Mouse (Mus musculus): ENCODE data around the gene Lrrc29.

DNA sequence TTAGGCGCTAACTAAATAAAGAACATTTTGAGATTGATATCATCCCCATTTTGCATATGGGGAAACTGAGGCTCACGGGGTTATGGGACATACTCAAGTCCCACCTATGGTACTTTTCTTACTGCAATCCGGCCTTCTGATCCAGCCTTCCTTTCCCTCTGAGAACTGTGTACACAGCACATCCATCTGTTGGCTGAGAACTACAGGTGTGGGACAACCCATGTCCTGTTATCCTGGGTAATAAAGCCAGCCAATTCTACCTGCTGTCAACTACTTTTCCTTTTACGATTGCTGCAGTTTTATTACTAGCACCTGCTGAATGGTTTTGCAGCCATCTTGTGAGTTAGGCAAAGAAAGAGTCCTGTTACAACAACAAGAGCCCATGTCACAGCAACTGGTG is 28.5 kb upstream of the Lrrc29 start:
- no peak for TF ChIP-seq POLR2A (IDR thresholded peaks at IDR 0.05; ENCODE audit: extremely low read depth, insufficient read depth, low read length)
- TF ChIP-seq CTCF (IDR thresholded peaks at IDR 0.05; ENCODE audit: low read depth, low read length) = no peak

Data from liver, adult 2 months (tissue).